Comparison of ENCODE assay signal across 11 mouse cellular contexts in the genomic region with DNA sequence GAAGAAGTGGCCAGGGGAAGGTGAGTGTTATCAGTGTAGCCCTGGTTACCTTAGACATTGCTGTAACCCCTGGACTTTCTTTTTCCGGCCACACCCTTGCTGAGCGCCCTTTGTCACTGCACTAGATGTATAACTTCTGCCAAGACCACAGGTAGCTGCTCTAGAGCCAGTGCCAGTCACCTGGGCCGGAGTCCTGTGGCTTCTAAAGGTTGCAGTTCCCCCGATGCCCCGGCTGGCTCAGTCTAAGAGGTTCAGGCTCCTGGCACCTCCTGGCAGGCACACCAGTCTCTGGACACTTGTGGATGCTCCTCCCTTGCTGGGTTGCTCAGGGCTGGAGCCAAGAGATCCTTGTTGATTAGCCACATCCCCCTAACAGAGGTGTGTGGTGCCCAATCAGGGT. TPM values are rescaled to one million over a fixed set of nuclear protein-coding genes. Genes with fewer than 3 reads are reported as not detected.
A peak's percentile ranks its signal among the peaks of the same experiment; 100 is the strongest.
DNase-seq lines count a peak whose midpoint lies in the region; ATAC-seq lines count a peak whose summit lies in the region.
"Had no signal": no experiment of that assay in that cellular context is flagged by ENCODE, and none has a peak within 500 bp of the region (broad histone marks: within the 10 kb centered on the region; RNA-seq: fewer than 3 reads in every experiment).

Gene Neurl3 (minus strand): TSS at position 225 of the 400 bp plus-strand sequence.

- H3K27me3 ChIP-seq in kidney, embryonic 14.5 days (ENCODE audit: control insufficient read depth, insufficient read depth, low read length), result no peaks in the 10 kb centered on the region
- no peaks in the 10 kb centered on the region for H3K27me3 ChIP-seq in heart, embryonic 16.5 days (ENCODE audit: control insufficient read depth, insufficient read depth, low read length)
- H3K27me3 ChIP-seq in liver, embryonic 15.5 days, result peaks cover 5% of the 10 kb centered on the region; the same call in 1 of the 2 replicates
- H3K27me3 ChIP-seq: Patski had no signal

- no peak for ATAC-seq in kidney, embryonic 14.5 days (ENCODE audit: low FRiP score, low TSS enrichment)
- ATAC-seq in CD4-positive, CD25-positive, alpha-beta regulatory T cell, adult 4 months, result peak; percentile 2
- no peak for ATAC-seq in heart, embryonic 16.5 days (replicated peaks; ENCODE audit: extremely low read depth, insufficient read depth, low FRiP score)
- no peak for ATAC-seq in liver, embryonic 15.5 days (ENCODE audit: insufficient read depth)
- no peak for ATAC-seq in megakaryocyte progenitor cell, adult 5-6 weeks (replicated peaks; ENCODE audit: poor library complexity)
- ATAC-seq: Patski had no signal

- H3K27ac ChIP-seq in kidney, embryonic 14.5 days (ENCODE audit: low read depth, low read length), result peak within 1 kb of the TSS; percentile 91
- H3K27ac ChIP-seq in heart, embryonic 16.5 days (ENCODE audit: low read length), result peak within 1 kb of the TSS; percentile 0; the same call in 1 of the 2 replicates
- no peak within 1 kb of the TSS for H3K27ac ChIP-seq in liver, embryonic 15.5 days (replicated peaks)

- H3K4me2 ChIP-seq in kidney, embryonic 14.5 days (replicated peaks; ENCODE audit: low read depth, low read length), result peak within 1 kb of the TSS; percentile 40
- H3K4me2 ChIP-seq in heart, embryonic 16.5 days (ENCODE audit: low read depth, low read length), result peak within 1 kb of the TSS; percentile 28
- peak within 1 kb of the TSS; percentile 50 for H3K4me2 ChIP-seq in liver, embryonic 15.5 days

- no peaks in the 10 kb centered on the region for H3K36me3 ChIP-seq in kidney, embryonic 14.5 days (ENCODE audit: control insufficient read depth, insufficient read depth, low read length)
- H3K36me3 ChIP-seq in heart, embryonic 16.5 days (ENCODE audit: control insufficient read depth, insufficient read depth), result no peaks in the 10 kb centered on the region
- H3K36me3 ChIP-seq in liver, embryonic 15.5 days (replicated peaks), result no peaks in the 10 kb centered on the region

- peaks cover 50% of the 10 kb centered on the region for H3K4me1 ChIP-seq in kidney, embryonic 14.5 days (ENCODE audit: control insufficient read depth, insufficient read depth, low read length)
- H3K4me1 ChIP-seq in heart, embryonic 16.5 days (ENCODE audit: control insufficient read depth, insufficient read depth, low read length), result peaks cover 34% of the 10 kb centered on the region
- peaks cover 58% of the 10 kb centered on the region for H3K4me1 ChIP-seq in liver, embryonic 15.5 days (replicated peaks)

- WGBS in kidney, embryonic 14.5 days, result 90% methylated on average over 5 of the region's 5 CpGs
- 84% methylated on average over 5 of the region's 5 CpGs for WGBS in heart, embryonic 16.5 days
- WGBS in liver, embryonic 15.5 days (ENCODE audit: insufficient replicate concordance), result 50% methylated on average over 5 of the region's 5 CpGs

- H3K4me3 ChIP-seq in kidney, embryonic 14.5 days (ENCODE audit: low read length), result peak within 1 kb of the TSS; percentile 24
- H3K4me3 ChIP-seq in heart, embryonic 16.5 days (ENCODE audit: low read length), result no peak within 1 kb of the TSS; the same call in 1 of the 2 replicates
- H3K4me3 ChIP-seq in liver, embryonic 15.5 days (replicated peaks), result no peak within 1 kb of the TSS; the same call in 1 of the 2 replicates
- H3K4me3 ChIP-seq: erythroblast, embryonic 14.5 days had no signal

- no peaks in the 10 kb centered on the region for H3K9me3 ChIP-seq in kidney, embryonic 14.5 days (ENCODE audit: control insufficient read depth, low read length)
- H3K9me3 ChIP-seq in heart, embryonic 16.5 days (replicated peaks; ENCODE audit: control insufficient read depth, low read length), result no peaks in the 10 kb centered on the region
- no peaks in the 10 kb centered on the region for H3K9me3 ChIP-seq in liver, embryonic 15.5 days (replicated peaks)

- DNase-seq in kidney, postnatal 10 days, result no peak
- DNase-seq in layer of hippocampus, adult 18-20 months (ENCODE audit: low spot score in 2 of 2), result no peak
- DNase-seq in cerebellum, adult 11 months, result no peak
- DNase-seq: layer of hippocampus, adult 9-11 months had no signal

- peak within 1 kb of the TSS; percentile 40 for H3K9ac ChIP-seq in kidney, embryonic 14.5 days (ENCODE audit: low read depth, low read length)
- H3K9ac ChIP-seq in heart, embryonic 16.5 days (ENCODE audit: low read length), result peak within 1 kb of the TSS; percentile 7; the same call in 1 of the 2 replicates
- H3K9ac ChIP-seq in liver, embryonic 15.5 days, result no peak within 1 kb of the TSS

RNA-seq across cellular contexts. Expression of gene Neurl3, which starts in this region (rescaled TPM):
- polyA plus RNA-seq in kidney, embryonic 14.5 days (2014; fragmentation: Nextera tagmentation; extraction: Ambion mirVana), result 10.8 and 17.4 TPM in 2 replicates
- polyA plus RNA-seq in CD4-positive, CD25-positive, alpha-beta regulatory T cell, adult 4 months (2017; shearing (Covaris generic)), result 100 to 1,000 TPM in 1 of 2 experiments, 10 to 100 TPM in 1; 62.4 to 137 TPM
- 4.7 and 5.3 TPM in 2 replicates for polyA plus RNA-seq in heart, embryonic 16.5 days (2015; fragmentation: Nextera tagmentation; extraction: Ambion mirVana)
- 2.4 and 3.0 TPM in 2 replicates for polyA plus RNA-seq in liver, embryonic 15.5 days (2015; fragmentation: Nextera tagmentation; extraction: Ambion mirVana)
- total RNA-seq in megakaryocyte progenitor cell, adult 5-6 weeks (2015), result 8.5 and 11.4 TPM in 2 replicates
- total RNA-seq in megakaryocyte progenitor cell, adult 5-6 weeks (2017), result 14.4 and 15.9 TPM in 2 replicates
- total RNA-seq in layer of hippocampus, adult 18-20 months (2021), result under 1 TPM; 0.53 to 0.77 TPM

Comparison
In these comparisons a context has a peak if more than half of its experiments do, and no peak if none do; other contexts are left out.
1. RNA of gene Neurl3 (total RNA-seq): 8.5 to 15.9 TPM in megakaryocyte progenitor cell, adult 5-6 weeks; 0.53 to 0.77 TPM in layer of hippocampus, adult 18-20 months; every median in the first group is over 4 times any median in the second.
2. Peak in every context shown above with its lines, with median percentiles within 50 percentile points of each other: H3K4me2 ChIP-seq.